Mouse (Mus musculus): ENCODE results near the gene Hlcs.

DNA sequence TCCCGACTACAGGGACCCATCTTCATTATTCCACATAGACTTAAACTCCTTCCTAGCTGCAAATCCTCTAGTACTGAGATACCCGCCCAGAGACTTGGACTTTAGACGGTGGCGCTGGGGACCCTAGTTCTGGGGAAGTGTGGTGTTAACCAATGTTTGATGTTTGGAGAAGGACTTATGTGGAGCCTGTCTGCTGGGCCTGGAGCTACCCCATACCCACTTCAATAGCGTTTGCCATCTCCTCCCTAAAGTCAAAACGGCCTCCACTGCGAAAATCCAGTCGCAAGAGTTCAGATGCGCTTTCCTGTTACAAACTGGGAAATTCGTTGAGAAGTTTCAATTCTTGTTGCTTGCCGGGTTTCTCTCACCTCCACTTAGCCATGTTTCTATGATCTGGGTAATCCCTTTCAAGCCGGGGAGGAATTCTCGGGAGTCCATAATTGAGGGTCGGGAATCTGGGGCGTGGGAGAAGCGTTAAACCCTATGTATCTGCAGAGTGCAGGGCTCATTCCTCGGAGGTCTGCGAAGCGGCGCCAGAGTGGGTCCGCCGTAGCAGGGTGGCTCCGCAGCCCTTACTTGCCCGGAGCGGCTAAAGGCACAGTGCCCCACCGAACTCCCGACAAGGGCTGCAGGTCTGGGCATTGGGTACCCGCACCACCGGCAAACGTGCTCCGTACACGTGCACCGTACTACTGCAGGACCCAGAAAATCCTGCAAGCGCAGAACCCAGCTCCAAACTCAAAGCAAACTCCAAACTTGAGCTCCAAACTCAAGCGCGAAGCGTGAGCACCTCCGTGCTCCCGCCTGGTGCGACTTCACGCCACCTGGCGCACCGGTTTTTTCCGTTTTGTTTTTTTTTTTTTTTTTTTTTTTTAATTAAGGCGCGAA is 230.2 kb downstream of the Hlcs start:
- no peak for TF ChIP-seq CTCF (IDR thresholded peaks at IDR 0.05; ENCODE audit: borderline replicate concordance, control insufficient read depth, extremely low read depth, insufficient read depth, low read length, poor library complexity)
- TF ChIP-seq POLR2A (IDR thresholded peaks at IDR 0.05; ENCODE audit: control insufficient read depth, extremely low read depth, insufficient read depth, low read length, poor library complexity), result no peak

Data from thymus, adult 2 months (tissue).